Mouse (Mus musculus) stomach, embryonic 15.5 days (tissue): Measurements from ENCODE around the gene Crkl. TPM values are rescaled to one million over a fixed set of nuclear protein-coding genes. Genes with fewer than 3 reads are reported as not detected.

Source experiments
- ATAC-seq: fragments of 200-750 bp; cut with Nextera tagmentation; 2 replicates; pipeline ENCODE4 v1.8.0; 2017; ENCODE audit warnings: low read depth, moderate number of reproducible peaks, moderate TSS enrichment; ENCODE audit not compliant: insufficient read depth, low FRiP score
- H3K27ac ChIP-seq: fragments of 300-500 bp; sonication (generic); 2 replicates; pipeline ENCODE4 v1.5.1; 2015; ENCODE audit warnings: mild to moderate bottlenecking, inconsistent platforms
- H3K27me3 ChIP-seq: fragments of 300-500 bp; sonication (generic); replicated peaks from 2 replicates; pipeline ENCODE4 v1.6.1; 2015; ENCODE audit warnings: inconsistent platforms
- H3K36me3 ChIP-seq: fragments of 300-500 bp; sonication (generic); 2 replicates; pipeline ENCODE4 v1.6.1; 2015; ENCODE audit warnings: inconsistent platforms
- H3K4me1 ChIP-seq: fragments of 300-500 bp; sonication (generic); 2 replicates; pipeline ENCODE4 v1.6.1; 2015; ENCODE audit warnings: inconsistent platforms
- H3K4me2 ChIP-seq: fragments of 300-500 bp; sonication (generic); 2 replicates; pipeline ENCODE4 v1.6.1; 2015; ENCODE audit warnings: mild to moderate bottlenecking, inconsistent platforms
- H3K4me3 ChIP-seq: fragments of 300-500 bp; sonication (generic); replicated peaks from 2 replicates; pipeline ENCODE4 v1.5.1; 2015; ENCODE audit warnings: inconsistent platforms
- H3K9ac ChIP-seq: fragments of 300-500 bp; sonication (generic); 2 replicates; pipeline ENCODE4 v1.6.1; 2015; ENCODE audit warnings: inconsistent platforms
- H3K9me3 ChIP-seq: fragments of 300-500 bp; sonication (generic); 2 replicates; pipeline ENCODE4 v1.6.1; 2016; ENCODE audit warnings: inconsistent platforms
- WGBS: fragments of 180-500 bp; shearing (Covaris S2); methylation state at CpG from one replicate; pipeline ENCODE4 v1.1.7; 2015; 5-methylcytosine and 5-hydroxymethylcytosine counted together
- polyA plus RNA-seq: library from polyadenylated mRNA; unstranded; fragments of >200 nt; fragmentation: Nextera tagmentation; extraction: Ambion mirVana; gene quantifications from 2 replicates; pipeline ENCODE4 v1.2.1, GENCODE M21; 2015

The Crkl gene
- polyA plus RNA-seq, 1 experiment from 2014 or later, result 55.1 TPM

- H3K9me3 ChIP-seq, result no peaks in the 10 kb centered on the region
- WGBS, result 10% methylated on average over 9 of the region's 9 CpGs
- peak overlapping the region; percentile 64 for H3K9ac ChIP-seq
- no peak for ATAC-seq
- H3K36me3 ChIP-seq, result peaks cover 26% of the 10 kb centered on the region
- H3K27me3 ChIP-seq, result no peaks in the 10 kb centered on the region
- peak overlapping the region; percentile 68 for H3K4me3 ChIP-seq
- H3K27ac ChIP-seq, result peak overlapping the region; percentile 96; the same call in 1 of the 2 replicates
- H3K4me1 ChIP-seq, result peaks cover 11% of the 10 kb centered on the region
- H3K4me2 ChIP-seq, result peak overlapping the region; percentile 70
Observed at GRCm38 (mm10) chr16:17509240-17509597, 57.4 kb downstream of the Crkl start.

- Histone ChIP-seq H3K9me3 (no peaks in the 10 kb centered on the region), H3K4me1 (peaks cover 11% of the 10 kb centered on the region), H3K4me2 (peak overlapping the region; percentile 70), H3K27ac (no peak overlapping the region), H3K36me3 (peaks cover 29% of the 10 kb centered on the region), H3K27me3 (no peaks in the 10 kb centered on the region), H3K4me3 (no peak overlapping the region), H3K9ac (no peak overlapping the region)
- 95% methylated on average over 2 of the region's 2 CpGs for WGBS
- ATAC-seq, result no peak
Observed at GRCm38 (mm10) chr16:17510143-17510542, 58.4 kb downstream of the Crkl start.

- Histone ChIP-seq H3K27me3 (no peaks in the 10 kb centered on the region), H3K36me3 (peaks cover 34% of the 10 kb centered on the region), H3K4me1 (peaks cover 11% of the 10 kb centered on the region), H3K9me3 (no peaks in the 10 kb centered on the region), H3K4me2 (no peak overlapping the region), H3K9ac (no peak overlapping the region), H3K27ac (no peak overlapping the region), H3K4me3 (no peak overlapping the region)
- no peak for ATAC-seq
- WGBS, result 75% methylated on average over 2 of the region's 2 CpGs
Observed at GRCm38 (mm10) chr16:17510686-17511085, 58.9 kb downstream of the Crkl start.

- Histone ChIP-seq H3K9ac (no peak overlapping the region), H3K27ac (no peak overlapping the region), H3K9me3 (no peaks in the 10 kb centered on the region), H3K4me3 (no peak overlapping the region), H3K4me2 (no peak overlapping the region), H3K4me1 (peaks cover 11% of the 10 kb centered on the region), H3K36me3 (peaks cover 41% of the 10 kb centered on the region), H3K27me3 (no peaks in the 10 kb centered on the region)
- WGBS, result 92% methylated on average over 4 of the region's 4 CpGs
- no peak for ATAC-seq
Observed at GRCm38 (mm10) chr16:17511431-17511830, 59.6 kb downstream of the Crkl start.

- Histone ChIP-seq H3K4me1 (no peaks in the 10 kb centered on the region), H3K9ac (no peak overlapping the region), H3K27ac (no peak overlapping the region), H3K9me3 (no peaks in the 10 kb centered on the region), H3K36me3 (peaks cover 66% of the 10 kb centered on the region), H3K4me2 (no peak overlapping the region), H3K4me3 (no peak overlapping the region), H3K27me3 (no peaks in the 10 kb centered on the region)
- no peak for ATAC-seq
- WGBS, result 86% methylated on average over 2 of the region's 2 CpGs
Observed at GRCm38 (mm10) chr16:17518910-17519309, 67.1 kb downstream of the Crkl start.

GRCm38 (mm10) chr16:17524156-17524555 is 72.4 kb downstream of the Crkl start:
- Histone ChIP-seq H3K36me3 (peaks cover 72% of the 10 kb centered on the region), H3K9me3 (no peaks in the 10 kb centered on the region), H3K4me3 (no peak overlapping the region), H3K9ac (no peak overlapping the region), H3K4me2 (no peak overlapping the region), H3K4me1 (no peaks in the 10 kb centered on the region), H3K27ac (no peak overlapping the region), H3K27me3 (no peaks in the 10 kb centered on the region)
- ATAC-seq, result no peak
- 91% methylated on average over 11 of the region's 11 CpGs for WGBS

- Histone ChIP-seq H3K4me3 (no peak overlapping the region), H3K4me1 (peaks cover 8% of the 10 kb centered on the region; the same call in 1 of the 2 replicates), H3K27ac (no peak overlapping the region), H3K4me2 (no peak overlapping the region), H3K9ac (no peak overlapping the region), H3K36me3 (peaks cover 67% of the 10 kb centered on the region), H3K27me3 (no peaks in the 10 kb centered on the region), H3K9me3 (no peaks in the 10 kb centered on the region)
- ATAC-seq, result no peak
- WGBS, result 90% methylated on average over 3 of the region's 3 CpGs
Observed at GRCm38 (mm10) chr16:17525524-17525923, 73.7 kb downstream of the Crkl start.

GRCm38 (mm10) chr16:17526223-17526622 is 74.4 kb downstream of the Crkl start:
- Histone ChIP-seq H3K9ac (no peak overlapping the region), H3K4me1 (peaks cover 8% of the 10 kb centered on the region; the same call in 1 of the 2 replicates), H3K36me3 (peaks cover 60% of the 10 kb centered on the region), H3K27me3 (no peaks in the 10 kb centered on the region), H3K4me2 (no peak overlapping the region), H3K9me3 (no peaks in the 10 kb centered on the region), H3K4me3 (no peak overlapping the region), H3K27ac (no peak overlapping the region)
- 90% methylated on average over 6 of the region's 6 CpGs for WGBS
- no peak for ATAC-seq

GRCm38 (mm10) chr16:17527606-17528005 is 75.8 kb downstream of the Crkl start:
- H3K27ac ChIP-seq, result no peak overlapping the region
- H3K4me1 ChIP-seq, result peaks cover 14% of the 10 kb centered on the region; the same call in 1 of the 2 replicates
- H3K9me3 ChIP-seq, result no peaks in the 10 kb centered on the region
- ATAC-seq, result no peak
- H3K27me3 ChIP-seq, result no peaks in the 10 kb centered on the region
- no peak overlapping the region for H3K9ac ChIP-seq
- H3K4me2 ChIP-seq, result no peak overlapping the region
- H3K4me3 ChIP-seq, result no peak overlapping the region
- H3K36me3 ChIP-seq, result peaks cover 51% of the 10 kb centered on the region

GRCm38 (mm10) chr16:17528276-17528675 is 76.5 kb downstream of the Crkl start:
- no peak overlapping the region for H3K27ac ChIP-seq
- H3K4me2 ChIP-seq, result no peak overlapping the region
- H3K4me3 ChIP-seq, result no peak overlapping the region
- H3K9ac ChIP-seq, result no peak overlapping the region
- peaks cover 14% of the 10 kb centered on the region; the same call in 1 of the 2 replicates for H3K4me1 ChIP-seq
- peaks cover 44% of the 10 kb centered on the region for H3K36me3 ChIP-seq
- WGBS, result 88% methylated on average over 13 of the region's 13 CpGs
- ATAC-seq, result no peak
- no peaks in the 10 kb centered on the region for H3K27me3 ChIP-seq
- no peaks in the 10 kb centered on the region for H3K9me3 ChIP-seq

GRCm38 (mm10) chr16:17529981-17530586 is 78.3 kb downstream of the Crkl start:
- peaks cover 31% of the 10 kb centered on the region for H3K36me3 ChIP-seq
- peak overlapping the region; percentile 99 for H3K27ac ChIP-seq
- H3K9me3 ChIP-seq, result no peaks in the 10 kb centered on the region
- H3K4me3 ChIP-seq, result peak overlapping the region; percentile 75
- ATAC-seq, result no peak
- peak overlapping the region; percentile 83 for H3K4me2 ChIP-seq
- no peaks in the 10 kb centered on the region for H3K27me3 ChIP-seq
- 15% methylated on average over 17 of the region's 17 CpGs for WGBS
- H3K9ac ChIP-seq, result peak overlapping the region; percentile 74
- H3K4me1 ChIP-seq, result peaks cover 14% of the 10 kb centered on the region; the same call in 1 of the 2 replicates

GRCm38 (mm10) chr16:17530640-17531288 is 79.0 kb downstream of the Crkl start, which contains the start of gene Thap7:
TSS of gene Thap7 (minus strand) at chr16:17531136.
- peaks cover 14% of the 10 kb centered on the region; the same call in 1 of the 2 replicates for H3K4me1 ChIP-seq
- H3K9ac ChIP-seq, result peak within 1 kb of the TSS; percentile 74
- H3K27me3 ChIP-seq, result no peaks in the 10 kb centered on the region
- H3K36me3 ChIP-seq, result peaks cover 24% of the 10 kb centered on the region
- H3K4me3 ChIP-seq, result peak within 1 kb of the TSS; percentile 75
- H3K4me2 ChIP-seq, result peak within 1 kb of the TSS; percentile 83
- H3K27ac ChIP-seq, result peak within 1 kb of the TSS; percentile 99
- WGBS, result under 1% methylated on average over 67 of the region's 67 CpGs
- H3K9me3 ChIP-seq, result no peaks in the 10 kb centered on the region
- ATAC-seq, result peak; percentile 96
